Mouse (Mus musculus) midbrain, embryonic 13.5 days (tissue): ENCODE results near the gene Atf7. TPM values are rescaled to one million over a fixed set of nuclear protein-coding genes. Genes with fewer than 3 reads are reported as not detected.

Experiments
- ATAC-seq: fragments of 200-750 bp; cut with Nextera tagmentation; 2 replicates; pipeline ENCODE4 v1.8.0; 2017; ENCODE audit warnings: mild to moderate bottlenecking, moderate TSS enrichment, moderate library complexity
- H3K27ac ChIP-seq: fragments of 300-500 bp; sonication (generic); 2 replicates; pipeline ENCODE4 v1.5.1; 2015; ENCODE audit warnings: inconsistent platforms, mild to moderate bottlenecking, moderate library complexity
- H3K27me3 ChIP-seq: fragments of 300-500 bp; sonication (generic); 2 replicates; pipeline ENCODE4 v1.6.1; 2015; ENCODE audit warnings: mild to moderate bottlenecking, inconsistent platforms
- H3K36me3 ChIP-seq: fragments of 300-500 bp; sonication (generic); 2 replicates; pipeline ENCODE4 v1.6.1; 2015; ENCODE audit warnings: mild to moderate bottlenecking, inconsistent platforms
- H3K4me1 ChIP-seq: fragments of 300-500 bp; sonication (generic); replicated peaks from 2 replicates; pipeline ENCODE4 v1.6.1; 2015; ENCODE audit warnings: inconsistent platforms
- H3K4me2 ChIP-seq: fragments of 300-500 bp; sonication (generic); replicated peaks from 2 replicates; pipeline ENCODE4 v1.6.1; 2015; ENCODE audit warnings: moderate library complexity, mild to moderate bottlenecking, inconsistent platforms
- H3K4me3 ChIP-seq: fragments of 300-500 bp; sonication (generic); replicated peaks from 2 replicates; pipeline ENCODE4 v1.5.1; 2015; ENCODE audit warnings: mild to moderate bottlenecking, inconsistent platforms
- H3K9ac ChIP-seq: fragments of 300-500 bp; sonication (generic); replicated peaks from 2 replicates; pipeline ENCODE4 v1.6.1; 2015; ENCODE audit warnings: mild to moderate bottlenecking, inconsistent platforms
- H3K9me3 ChIP-seq: fragments of 300-500 bp; sonication (generic); 2 replicates; pipeline ENCODE4 v1.6.1; 2016; ENCODE audit warnings: mild to moderate bottlenecking, inconsistent platforms
- WGBS: fragments of 180-500 bp; shearing (Covaris S2); methylation state at CpG from one replicate; pipeline ENCODE4 v1.1.7; 2015; 5-methylcytosine and 5-hydroxymethylcytosine counted together
- polyA plus RNA-seq: library from polyadenylated mRNA; unstranded; fragments of >200 nt; fragmentation: Nextera tagmentation; extraction: Ambion mirVana; gene quantifications from 2 replicates; pipeline ENCODE4 v1.2.1, GENCODE M21; 2015

The Atf7 gene
- polyA plus RNA-seq, 1 experiment from 2014 or later = 22.1 TPM

- peaks cover 74% of the 10 kb centered on the region for H3K4me1 ChIP-seq
- peak overlapping the region; percentile 58 for H3K4me3 ChIP-seq
- H3K9ac ChIP-seq = peak overlapping the region; percentile 69
- H3K9me3 ChIP-seq = no peaks in the 10 kb centered on the region
- peak overlapping the region; percentile 75 for H3K4me2 ChIP-seq
- H3K27me3 ChIP-seq = no peaks in the 10 kb centered on the region
- 3% methylated on average over 30 of the region's 34 CpGs for WGBS
- ATAC-seq = peak; percentile 93
- peak overlapping the region; percentile 91 for H3K27ac ChIP-seq
- peaks cover 13% of the 10 kb centered on the region for H3K36me3 ChIP-seq
These were observed 114.5 kb downstream of the Atf7 start for GRCm38 (mm10) chr15:102510590-102511284.

GRCm38 (mm10) chr15:102510110-102510509, 115.2 kb downstream of the Atf7 start:
- 5% methylated on average over 9 of the region's 9 CpGs for whole genome bisulfite sequencing
- peaks cover 68% of the 10 kb centered on the region for H3K4me1 ChIP-seq
- peak; percentile 72 for ATAC-seq
- no peaks in the 10 kb centered on the region for H3K9me3 ChIP-seq
- no peaks in the 10 kb centered on the region for H3K27me3 ChIP-seq
- peaks cover 19% of the 10 kb centered on the region for H3K36me3 ChIP-seq
- peak overlapping the region; percentile 91 for H3K27ac ChIP-seq
- peak overlapping the region; percentile 69 for H3K9ac ChIP-seq
- peak overlapping the region; percentile 58 for H3K4me3 ChIP-seq
- peak overlapping the region; percentile 75 for H3K4me2 ChIP-seq

- H3K36me3 ChIP-seq = peaks cover 37% of the 10 kb centered on the region
- no peaks in the 10 kb centered on the region for H3K27me3 ChIP-seq
- 88% methylated on average over 3 of the region's 3 CpGs for WGBS
- H3K4me3 ChIP-seq = no peak overlapping the region
- no peak overlapping the region for H3K9ac ChIP-seq
- no peak overlapping the region for H3K4me2 ChIP-seq
- peaks cover 50% of the 10 kb centered on the region for H3K4me1 ChIP-seq
- H3K27ac ChIP-seq = no peak overlapping the region
- no peaks in the 10 kb centered on the region for H3K9me3 ChIP-seq
- no peak for ATAC-seq
These were observed 116.9 kb downstream of the Atf7 start for GRCm38 (mm10) chr15:102508336-102508735.

- H3K36me3 ChIP-seq = peaks cover 44% of the 10 kb centered on the region
- H3K4me3 ChIP-seq = no peak overlapping the region
- no peaks in the 10 kb centered on the region for H3K27me3 ChIP-seq
- no peak for ATAC-seq
- H3K27ac ChIP-seq = no peak overlapping the region
- peaks cover 42% of the 10 kb centered on the region for H3K4me1 ChIP-seq
- H3K9me3 ChIP-seq = no peaks in the 10 kb centered on the region
- H3K4me2 ChIP-seq = no peak overlapping the region
- no peak overlapping the region for H3K9ac ChIP-seq
These were observed 117.7 kb downstream of the Atf7 start for GRCm38 (mm10) chr15:102507561-102507960.

DNA sequence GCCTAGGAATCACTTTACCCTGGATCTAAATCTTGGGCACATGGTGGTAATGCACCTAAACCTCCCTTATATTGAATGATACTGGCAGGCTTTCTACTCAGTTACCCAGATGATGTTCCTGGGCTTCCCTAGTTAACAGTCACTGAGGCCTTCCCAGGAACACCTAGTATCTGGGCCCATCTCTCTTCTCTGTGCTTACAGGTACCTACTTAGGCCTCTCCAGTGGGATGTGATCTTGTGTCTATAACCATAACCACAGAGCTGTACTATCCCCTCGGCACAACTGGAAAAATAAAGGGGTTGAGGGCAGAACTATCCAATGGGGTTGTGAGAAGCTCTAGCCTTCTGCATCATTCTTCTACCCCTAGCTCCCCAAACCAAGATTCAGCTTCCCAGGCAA, 118.4 kb downstream of the Atf7 start:
- H3K27ac ChIP-seq = no peak overlapping the region
- peaks cover 35% of the 10 kb centered on the region for H3K4me1 ChIP-seq
- H3K4me2 ChIP-seq = no peak overlapping the region
- no peaks in the 10 kb centered on the region for H3K9me3 ChIP-seq
- H3K27me3 ChIP-seq = no peaks in the 10 kb centered on the region
- no peak overlapping the region for H3K4me3 ChIP-seq
- no peak for ATAC-seq
- WGBS = 86% methylated on average over 1 of the region's 1 CpGs
- H3K36me3 ChIP-seq = peaks cover 51% of the 10 kb centered on the region
- H3K9ac ChIP-seq = no peak overlapping the region

DNA sequence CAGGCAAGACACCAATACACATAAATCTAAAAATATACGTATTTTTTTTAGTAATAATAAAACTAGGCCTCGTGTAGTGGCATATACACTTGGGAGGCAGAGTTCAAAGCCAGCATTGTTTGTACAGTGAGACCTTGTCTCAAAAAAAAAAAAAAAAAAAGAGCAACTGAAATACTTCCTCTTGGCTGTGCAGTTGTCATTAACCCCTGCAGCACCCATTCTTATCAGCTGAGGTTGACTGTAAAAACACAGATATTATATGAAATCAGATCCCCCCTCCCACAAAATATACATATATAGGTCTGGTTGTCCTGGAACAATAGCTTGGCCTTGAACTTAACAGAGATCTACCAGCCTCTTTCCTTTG, 118.8 kb downstream of the Atf7 start:
- Histone ChIP-seq H3K27ac (no peak overlapping the region), H3K36me3 (peaks cover 56% of the 10 kb centered on the region), H3K9me3 (no peaks in the 10 kb centered on the region), H3K9ac (no peak overlapping the region), H3K4me1 (peaks cover 31% of the 10 kb centered on the region), H3K4me3 (no peak overlapping the region), H3K27me3 (no peaks in the 10 kb centered on the region), H3K4me2 (no peak overlapping the region)
- no peak for ATAC-seq
- 80% methylated on average over 2 of the region's 2 CpGs for WGBS

DNA sequence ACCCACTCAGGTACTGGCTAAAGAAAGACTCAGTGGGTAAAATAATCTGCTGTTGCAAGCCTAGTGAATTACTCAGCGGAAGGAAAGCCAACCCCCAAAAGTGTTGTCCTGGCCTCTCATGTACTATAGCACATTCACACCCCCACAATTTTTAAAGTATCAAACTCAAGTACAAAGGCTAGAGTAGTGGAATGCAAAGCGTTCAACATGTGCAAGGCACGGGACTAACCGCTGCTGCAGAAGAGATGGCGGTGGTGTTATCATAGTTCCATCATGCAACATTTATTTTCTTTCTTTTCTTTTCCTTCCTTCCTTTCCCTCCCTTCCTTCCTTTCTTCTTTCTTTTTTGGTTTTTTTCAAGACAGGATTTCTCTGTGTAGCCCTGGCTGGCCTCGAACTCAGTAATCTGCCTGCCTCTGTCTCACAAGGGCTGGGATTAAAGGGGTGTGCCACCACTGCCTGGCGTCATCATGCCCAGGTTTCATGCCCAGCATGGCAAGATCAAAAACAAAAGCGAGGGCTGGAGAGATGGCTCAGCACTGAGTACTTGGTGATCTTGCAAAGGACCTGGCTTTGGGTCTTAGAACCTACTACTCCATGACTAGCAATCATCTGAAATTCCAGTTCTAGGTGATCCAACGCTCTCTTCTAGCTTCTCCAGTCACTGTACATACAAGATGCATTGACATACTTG, 119.3 kb downstream of the Atf7 start:
- no peak overlapping the region for H3K27ac ChIP-seq
- no peak overlapping the region for H3K9ac ChIP-seq
- H3K9me3 ChIP-seq = no peaks in the 10 kb centered on the region
- WGBS = 91% methylated on average over 9 of the region's 9 CpGs
- H3K4me2 ChIP-seq = no peak overlapping the region
- no peaks in the 10 kb centered on the region for H3K27me3 ChIP-seq
- no peak for ATAC-seq
- peaks cover 61% of the 10 kb centered on the region for H3K36me3 ChIP-seq
- no peak overlapping the region for H3K4me3 ChIP-seq
- H3K4me1 ChIP-seq = peaks cover 26% of the 10 kb centered on the region

DNA sequence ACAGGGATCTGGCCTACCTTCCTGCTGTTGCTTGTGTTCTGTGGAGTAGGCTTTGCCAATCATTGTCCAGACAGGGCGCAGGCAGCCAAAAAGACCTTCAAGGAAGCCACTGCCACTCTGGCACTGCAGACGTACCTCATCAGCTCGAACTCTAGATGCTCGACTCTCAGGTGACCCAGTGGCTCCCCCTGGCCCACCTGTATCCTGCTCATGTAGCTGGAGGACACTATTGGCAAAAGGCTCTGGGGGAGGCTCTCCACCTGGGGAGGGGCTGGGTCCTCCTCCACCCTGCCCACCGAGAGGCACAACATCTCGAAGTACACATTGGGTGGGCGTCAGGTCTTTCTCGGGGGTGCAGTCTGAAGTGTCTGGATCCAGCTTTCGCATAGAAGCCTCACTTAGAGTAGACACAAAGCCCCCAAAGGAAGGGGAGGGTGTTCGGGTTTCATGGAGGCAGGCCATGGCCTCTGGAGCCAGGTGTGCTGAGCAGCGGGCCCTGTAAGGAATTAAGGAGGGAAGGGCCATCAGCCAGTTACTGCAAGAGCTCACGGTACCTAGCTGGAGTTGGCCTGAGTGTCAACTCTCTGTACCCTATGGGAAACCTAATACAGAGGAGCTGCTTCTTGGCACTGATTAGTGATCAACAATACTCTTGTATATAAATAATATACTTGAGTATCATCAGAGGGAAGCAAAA, 120.0 kb downstream of the Atf7 start:
- no peaks in the 10 kb centered on the region for H3K9me3 ChIP-seq
- WGBS = 81% methylated on average over 12 of the region's 12 CpGs
- H3K4me1 ChIP-seq = peaks cover 21% of the 10 kb centered on the region
- H3K4me2 ChIP-seq = no peak overlapping the region
- H3K36me3 ChIP-seq = peaks cover 68% of the 10 kb centered on the region
- no peak overlapping the region for H3K27ac ChIP-seq
- no peak overlapping the region for H3K4me3 ChIP-seq
- no peak for ATAC-seq
- no peaks in the 10 kb centered on the region for H3K27me3 ChIP-seq
- H3K9ac ChIP-seq = no peak overlapping the region

GRCm38 (mm10) chr15:102503924-102504782, 121.1 kb downstream of the Atf7 start:
- no peak for ATAC-seq
- 87% methylated on average over 9 of the region's 9 CpGs for WGBS
- Histone ChIP-seq H3K4me1 (peaks cover 11% of the 10 kb centered on the region), H3K27me3 (no peaks in the 10 kb centered on the region), H3K4me2 (no peak overlapping the region), H3K9ac (no peak overlapping the region), H3K36me3 (peaks cover 78% of the 10 kb centered on the region), H3K9me3 (no peaks in the 10 kb centered on the region), H3K27ac (no peak overlapping the region), H3K4me3 (no peak overlapping the region)

- peaks cover 83% of the 10 kb centered on the region for H3K36me3 ChIP-seq
- H3K27me3 ChIP-seq = no peaks in the 10 kb centered on the region
- 88% methylated on average over 1 of the region's 1 CpGs for WGBS
- H3K4me3 ChIP-seq = no peak within 1 kb of the TSS
- no peak within 1 kb of the TSS for H3K9ac ChIP-seq
- peaks cover 4% of the 10 kb centered on the region for H3K4me1 ChIP-seq
- H3K27ac ChIP-seq = no peak within 1 kb of the TSS
- ATAC-seq = no peak
- H3K4me2 ChIP-seq = no peak within 1 kb of the TSS
- no peaks in the 10 kb centered on the region for H3K9me3 ChIP-seq
These were observed 121.8 kb downstream of the Atf7 start, which contains the start of gene Gm10337 for GRCm38 (mm10) chr15:102503447-102503846. Gene Gm10337 (plus strand): TSS chr15:102503722.

DNA sequence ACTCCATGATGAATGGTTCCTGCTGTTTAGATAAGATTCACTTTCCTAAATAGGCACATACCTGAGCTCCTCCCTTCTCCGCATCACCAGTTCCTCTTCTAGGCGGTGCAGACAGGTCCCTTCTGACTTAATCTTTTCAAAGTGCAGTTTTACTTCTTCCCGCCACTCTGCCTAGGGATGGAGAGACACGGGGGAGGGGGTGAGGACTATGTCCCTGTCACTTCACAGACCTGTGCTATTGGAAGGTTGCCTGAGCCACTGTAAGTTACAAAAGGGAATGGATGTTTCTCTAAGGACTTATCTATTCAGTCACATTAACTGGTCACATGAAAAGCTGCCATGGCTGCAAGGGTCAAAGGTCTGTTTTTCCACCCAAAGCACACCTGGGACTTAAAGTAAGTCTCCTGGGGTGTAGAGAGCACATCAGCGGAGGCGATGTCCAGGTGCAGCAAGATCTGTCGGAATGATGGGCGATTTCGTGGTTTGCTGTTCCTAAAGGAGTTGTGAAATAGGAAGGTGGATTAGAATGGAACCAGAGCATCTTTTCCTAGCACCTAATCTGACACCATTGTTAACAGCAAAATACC, 122.9 kb downstream of the Atf7 start:
- Histone ChIP-seq H3K4me1 (no peaks in the 10 kb centered on the region), H3K27me3 (no peaks in the 10 kb centered on the region), H3K4me3 (no peak overlapping the region), H3K27ac (no peak overlapping the region), H3K4me2 (no peak overlapping the region), H3K36me3 (peaks cover 86% of the 10 kb centered on the region), H3K9ac (no peak overlapping the region), H3K9me3 (no peaks in the 10 kb centered on the region)
- ATAC-seq = no peak
- 84% methylated on average over 9 of the region's 9 CpGs for WGBS
